Mouse (Mus musculus): ENCODE measurements around the gene Cdk2ap2. TPM values are rescaled to one million over a fixed set of nuclear protein-coding genes. Genes with fewer than 3 reads are reported as not detected.
"Not testable (repeated sequence)": the region's sequence is repeated elsewhere in the genome, so short reads cannot be mapped to it uniquely, and the experiment has no call there.

The Cdk2ap2 gene
- total RNA-seq (2014; rRNA removed) (49.4 and 57.5 TPM in 2 replicates), polyA plus RNA-seq (2015; fragmentation: Nextera tagmentation; extraction: Ambion mirVana) (63.9 and 64.6 TPM in 2 replicates)

- Histone ChIP-seq H3K4me3 (ENCODE audit: low read length) (peak within 1 kb of the TSS; percentile 45), H3K27me3 (ENCODE audit: insufficient read depth, low read length) (no peaks in the 10 kb centered on the region), H3K9ac (replicated peaks; ENCODE audit: low read length) (peak within 1 kb of the TSS; percentile 50), H3K36me3 (ENCODE audit: insufficient read depth, low read length) (no peaks in the 10 kb centered on the region), H3K9me3 (ENCODE audit: low read length) (no peaks in the 10 kb centered on the region), H3K4me1 (ENCODE audit: insufficient read depth, low read length) (peaks cover 23% of the 10 kb centered on the region), H3K4me2 (ENCODE audit: low read depth, low read length) (peak within 1 kb of the TSS; percentile 63), H3K27ac (peak within 1 kb of the TSS; percentile 82)
- ATAC-seq (peak; percentile 95), DNase-seq (ENCODE audit: low spot score) (peak; percentile 99)
- under 1% methylated on average over 65 of the region's 65 CpGs for WGBS
- TF ChIP-seq CTCF (IDR thresholded peaks at IDR 0.05; ENCODE audit: low read depth) = no peak
Measured at GRCm38 (mm10) chr19:4096642-4097440, at the start of gene Cdk2ap2. TSS of gene Cdk2ap2 (plus strand) at chr19:4097182.

GRCm38 (mm10) chr19:4047859-4048258 is 49.1 kb upstream of the Cdk2ap2 start:
- WGBS = 16% methylated on average over 4 of the region's 4 CpGs
- DNase-seq (ENCODE audit: low spot score) (peak; percentile 90), ATAC-seq (no peak)
- no peaks in the 10 kb centered on the region for H3K4me1 ChIP-seq (ENCODE audit: insufficient read depth, low read length)
- H3K9me3 ChIP-seq (ENCODE audit: low read length) = no peaks in the 10 kb centered on the region
- TF ChIP-seq CTCF (IDR thresholded peaks at IDR 0.05; ENCODE audit: low read depth) = peak; percentile 80
- no peak overlapping the region for H3K9ac ChIP-seq (replicated peaks; ENCODE audit: low read length)
- H3K4me2 ChIP-seq (ENCODE audit: low read depth, low read length) = no peak overlapping the region
- no peaks in the 10 kb centered on the region for H3K36me3 ChIP-seq (ENCODE audit: insufficient read depth, low read length)
- no peak overlapping the region for H3K27ac ChIP-seq
- H3K27me3 ChIP-seq (ENCODE audit: insufficient read depth, low read length) = no peaks in the 10 kb centered on the region
- no peak overlapping the region for H3K4me3 ChIP-seq (ENCODE audit: low read length)

GRCm38 (mm10) chr19:4049069-4049468 is 47.9 kb upstream of the Cdk2ap2 start:
- 0 out of 2 replicates have a peak, but pooled peaks have one; percentile 15 for TF ChIP-seq CTCF (IDR thresholded peaks at IDR 0.05; ENCODE audit: low read depth)
- ATAC-seq; H3K27ac ChIP-seq; H3K4me2 ChIP-seq (ENCODE audit: low read depth, low read length); DNase-seq (ENCODE audit: low spot score); H3K36me3 ChIP-seq (ENCODE audit: insufficient read depth, low read length); H3K9ac ChIP-seq (replicated peaks; ENCODE audit: low read length); H3K4me3 ChIP-seq (ENCODE audit: low read length); H3K27me3 ChIP-seq (ENCODE audit: insufficient read depth, low read length); H3K4me1 ChIP-seq (ENCODE audit: insufficient read depth, low read length); H3K9me3 ChIP-seq (ENCODE audit: low read length): not testable (repeated sequence)
- WGBS = 83% methylated on average over 5 of the region's 5 CpGs

GRCm38 (mm10) chr19:4051016-4051415 is 46.0 kb upstream of the Cdk2ap2 start:
- no peaks in the 10 kb centered on the region for H3K9me3 ChIP-seq (ENCODE audit: low read length)
- no peaks in the 10 kb centered on the region for H3K27me3 ChIP-seq (ENCODE audit: insufficient read depth, low read length)
- no peak overlapping the region for H3K4me3 ChIP-seq (ENCODE audit: low read length)
- no peak overlapping the region for H3K4me2 ChIP-seq (ENCODE audit: low read depth, low read length)
- 94% methylated on average over 5 of the region's 5 CpGs for WGBS
- TF ChIP-seq CTCF (IDR thresholded peaks at IDR 0.05; ENCODE audit: low read depth) = peak; percentile 5; the same call in 1 of the 2 replicates
- H3K9ac ChIP-seq (replicated peaks; ENCODE audit: low read length) = no peak overlapping the region
- H3K36me3 ChIP-seq (ENCODE audit: insufficient read depth, low read length) = no peaks in the 10 kb centered on the region
- H3K4me1 ChIP-seq (ENCODE audit: insufficient read depth, low read length) = no peaks in the 10 kb centered on the region
- no peak overlapping the region for H3K27ac ChIP-seq
- DNase-seq (ENCODE audit: low spot score) (no peak), ATAC-seq (no peak)

GRCm38 (mm10) chr19:4051741-4052515 is 45.1 kb upstream of the Cdk2ap2 start:
- WGBS = 50% methylated on average over 10 of the region's 10 CpGs
- ATAC-seq = no peak

GRCm38 (mm10) chr19:4052516-4053030 is 44.4 kb upstream of the Cdk2ap2 start:
- H3K36me3 ChIP-seq (ENCODE audit: insufficient read depth, low read length) = no peaks in the 10 kb centered on the region
- no peak overlapping the region for H3K4me3 ChIP-seq (ENCODE audit: low read length)
- no peaks in the 10 kb centered on the region for H3K4me1 ChIP-seq (ENCODE audit: insufficient read depth, low read length)
- no peak overlapping the region for H3K9ac ChIP-seq (replicated peaks; ENCODE audit: low read length)
- no peak for TF ChIP-seq CTCF (IDR thresholded peaks at IDR 0.05; ENCODE audit: low read depth)
- no peaks in the 10 kb centered on the region for H3K27me3 ChIP-seq (ENCODE audit: insufficient read depth, low read length)
- no peak overlapping the region for H3K27ac ChIP-seq
- 68% methylated on average over 5 of the region's 5 CpGs for WGBS
- ATAC-seq (no peak), DNase-seq (ENCODE audit: low spot score) (no peak)
- no peak overlapping the region for H3K4me2 ChIP-seq (ENCODE audit: low read depth, low read length)
- H3K9me3 ChIP-seq (ENCODE audit: low read length) = no peaks in the 10 kb centered on the region

More at GRCm38 (mm10) chr19:4051741-4052515, 45.1 kb upstream of the Cdk2ap2 start:
- no peak overlapping the region for H3K27ac ChIP-seq
- H3K9ac ChIP-seq (replicated peaks; ENCODE audit: low read length) = no peak overlapping the region
- no peaks in the 10 kb centered on the region for H3K4me1 ChIP-seq (ENCODE audit: insufficient read depth, low read length)
- DNase-seq (ENCODE audit: low spot score) = peak; percentile 63
- no peaks in the 10 kb centered on the region for H3K27me3 ChIP-seq (ENCODE audit: insufficient read depth, low read length)
- H3K9me3 ChIP-seq (ENCODE audit: low read length) = no peaks in the 10 kb centered on the region
- no peaks in the 10 kb centered on the region for H3K36me3 ChIP-seq (ENCODE audit: insufficient read depth, low read length)
- no peak overlapping the region for H3K4me3 ChIP-seq (ENCODE audit: low read length)
- H3K4me2 ChIP-seq (ENCODE audit: low read depth, low read length) = no peak overlapping the region
- peak; percentile 82 for TF ChIP-seq CTCF (IDR thresholded peaks at IDR 0.05; ENCODE audit: low read depth)
